Mouse (Mus musculus) gastrocnemius, postnatal 25 days (tissue): Measurements from ENCODE around the gene Vmn1r159. TPM values are rescaled to one million over a fixed set of nuclear protein-coding genes. Genes with fewer than 3 reads are reported as not detected.
"Not testable (repeated sequence)": the region's sequence is repeated elsewhere in the genome, so short reads cannot be mapped to it uniquely, and the experiment has no call there.

Source experiments
- DNase-seq: peaks from one replicate; pipeline ENCODE4 v3.0.0; 2022
- long read RNA-seq, 2 experiments: library from polyadenylated mRNA; stranded (forward); transcript quantifications; one replicate each; pipeline ENCODE4 v2.0.0; 2021
- total RNA-seq, 2 experiments: library from RNA; stranded (reverse); gene quantifications; 1 replicate in 1 of 2; 2 replicates in 1 of 2; pipeline ENCODE4 v1.2.3; 2021

Gene Vmn1r159
- not detected for total RNA-seq
- long read RNA-seq, experiment 1 = 0 reads
- long read RNA-seq, experiment 2 = 0 reads

DNA sequence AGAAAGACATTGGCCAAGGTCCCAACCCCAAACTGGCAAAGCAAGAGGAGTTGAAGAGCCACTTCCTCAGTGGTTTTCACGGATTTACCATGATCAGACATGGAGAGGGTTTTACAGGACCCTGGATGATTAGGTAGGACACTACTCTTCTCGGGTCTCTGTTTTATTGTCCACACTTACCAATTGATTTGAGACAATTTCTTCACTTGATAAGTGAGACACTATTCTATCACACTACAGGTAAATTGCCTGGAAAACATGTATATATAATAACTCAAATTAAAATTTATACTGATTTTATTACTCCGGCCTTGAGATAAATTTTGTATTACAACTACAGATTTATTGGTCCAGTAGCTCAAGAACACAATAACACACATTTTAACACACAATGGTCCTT, at the start of gene Vmn1r159:
Vmn1r159 (minus strand) TSS at position 101 of the 400 bp plus-strand sequence.
- DNase-seq = not testable (repeated sequence)

DNA sequence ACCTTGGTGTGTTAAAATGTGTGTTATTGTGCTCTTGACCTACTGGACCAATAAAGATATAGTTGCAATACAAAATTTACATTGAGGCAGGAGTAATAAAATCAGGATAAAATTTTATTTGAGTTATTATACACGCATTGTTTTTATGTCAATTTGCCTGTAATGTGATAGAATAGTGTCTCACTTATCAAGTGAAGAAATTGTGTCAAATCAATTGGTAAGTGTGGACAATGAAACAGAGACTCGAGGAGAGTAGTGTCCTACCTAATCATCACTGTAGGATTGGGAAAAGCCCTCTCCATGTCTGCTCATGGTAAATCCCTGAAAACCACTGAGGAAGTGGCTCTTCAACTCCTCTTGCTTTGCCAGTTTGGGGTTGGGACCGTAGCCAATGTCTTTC, 27.5 kb upstream of the Vmn1r159 start, which contains the start of gene Vmn1r160:
Vmn1r160 (plus strand) TSS at position 301 of the 400 bp plus-strand sequence.
- DNase-seq = not testable (repeated sequence)

Other genes with a start within 250 kb of the Vmn1r159 start
- gene Vmn1r155, start 185.6 kb downstream of the Vmn1r159 start, total RNA-seq = not detected
- not detected for gene Gm8693, start 151.3 kb downstream of the Vmn1r159 start, total RNA-seq
- not detected for gene Gm4567, start 123.9 kb downstream of the Vmn1r159 start, total RNA-seq
- gene Vmn1r157, start 81.9 kb downstream of the Vmn1r159 start, total RNA-seq = not detected
- gene Vmn1r158, start 52.8 kb downstream of the Vmn1r159 start, total RNA-seq = not detected
- gene Vmn1r160, start 27.6 kb upstream of the Vmn1r159 start, total RNA-seq = not detected
- gene Gm4214, start 141.1 kb upstream of the Vmn1r159 start, total RNA-seq = not detected
- not detected for gene Gm4216, start 176.3 kb upstream of the Vmn1r159 start, total RNA-seq
- not detected for gene Vmn1r163, start 211.9 kb upstream of the Vmn1r159 start, total RNA-seq
- gene Gm8720, start 223.9 kb upstream of the Vmn1r159 start, total RNA-seq = not detected